Mouse (Mus musculus): ENCODE measurements at regions not wholly inside any gene's neighbourhood (a gene's known extent, or its start where the extent isn't known, plus 50 kb on each side); places are given as distances from the start of the nearest gene placed in this dataset.

GRCm38 (mm10) chr7:40805211-40805610, 92.9 kb upstream of the Vstm2b start:
- TF ChIP-seq POLR2A (IDR thresholded peaks at IDR 0.05; ENCODE audit: borderline replicate concordance, extremely low read depth, low read depth, low read length) (no peak), CTCF (IDR thresholded peaks at IDR 0.05; ENCODE audit: insufficient read depth, low read length) (no peak)
